Mouse (Mus musculus) ES-Bruce4 (cell line): ENCODE data around the gene Krtap3-1. TPM values are rescaled to one million over a fixed set of nuclear protein-coding genes. Genes with fewer than 3 reads are reported as not detected.
"Not testable (repeated sequence)": the region's sequence is repeated elsewhere in the genome, so short reads cannot be mapped to it uniquely, and the experiment has no call there.

ENCODE experiments used
- H3K27ac ChIP-seq: 2 replicates; pipeline ENCODE4 v1.5.1; 2012; ENCODE audit warnings: low read length, inconsistent platforms; ENCODE audit not compliant: insufficient read depth
- H3K27me3 ChIP-seq: 2 replicates; pipeline ENCODE4 v1.6.1; 2012; ENCODE audit warnings: mild to moderate bottlenecking, low read length, inconsistent platforms; ENCODE audit not compliant: control insufficient read depth, poor library complexity, insufficient read depth, severe bottlenecking
- H3K36me3 ChIP-seq: 2 replicates; pipeline ENCODE4 v1.6.1; 2012; ENCODE audit warnings: inconsistent platforms, mild to moderate bottlenecking, low read length, moderate library complexity; ENCODE audit not compliant: control insufficient read depth, poor library complexity, insufficient read depth, severe bottlenecking
- H3K4me1 ChIP-seq: one replicate; pipeline ENCODE4 v1.8.1; 2011; ENCODE audit warnings: low read length; ENCODE audit not compliant: control insufficient read depth, insufficient read depth
- H3K4me3 ChIP-seq: 2 replicates; pipeline ENCODE4 v1.5.1; 2011; ENCODE audit warnings: low read depth, mild to moderate bottlenecking, low read length
- H3K9ac ChIP-seq: 2 replicates; pipeline ENCODE4 v1.6.1; 2012; ENCODE audit warnings: low read depth, mild to moderate bottlenecking, inconsistent platforms; ENCODE audit not compliant: poor library complexity, severe bottlenecking
- H3K9me3 ChIP-seq: replicated peaks from 2 replicates; pipeline ENCODE4 v1.6.1; 2012; ENCODE audit warnings: mild to moderate bottlenecking, low read length, inconsistent platforms; ENCODE audit not compliant: control insufficient read depth, poor library complexity, insufficient read depth, severe bottlenecking
- CTCF ChIP-seq: IDR thresholded peaks from one replicate; pipeline ENCODE4 v1.8.1; 2011; ENCODE audit warnings: low read depth, low read length
- EP300 ChIP-seq: IDR thresholded peaks from 2 replicates; pipeline ENCODE4 v1.6.1; 2011; ENCODE audit warnings: low read depth, low read length; ENCODE audit not compliant: insufficient read depth
- POLR2A ChIP-seq: IDR thresholded peaks from one replicate; pipeline ENCODE4 v1.8.1; 2011; ENCODE audit warnings: low read length; ENCODE audit not compliant: insufficient read depth
- polyA plus RNA-seq: library from polyadenylated mRNA; stranded (reverse); fragments of >200 nt; gene quantifications from 2 replicates; pipeline ENCODE4 v1.2.4, GENCODE M21; 2011; ENCODE audit warnings: low read depth; ENCODE audit not compliant: missing spikeins, insufficient read depth, insufficient read length

Gene Krtap3-1
- polyA plus RNA-seq: not detected in 2 replicates

- no peaks in the 10 kb centered on the region for H3K4me1 ChIP-seq
- no peak within 1 kb of the TSS for H3K4me3 ChIP-seq
- no peak within 1 kb of the TSS for H3K9ac ChIP-seq
- H3K27me3 ChIP-seq: no peaks in the 10 kb centered on the region
- no peak for TF ChIP-seq POLR2A
- TF ChIP-seq CTCF: no peak
- TF ChIP-seq EP300: no peak
- H3K36me3 ChIP-seq: no peaks in the 10 kb centered on the region
- no peak within 1 kb of the TSS for H3K27ac ChIP-seq
- no peaks in the 10 kb centered on the region for H3K9me3 ChIP-seq
Observed at GRCm38 (mm10) chr11:99566530-99566929, at the start of gene Krtap3-1. Krtap3-1 (minus strand) TSS chr11:99566630.

- H3K4me3 ChIP-seq: no peak within 1 kb of the TSS
- TF ChIP-seq POLR2A (no peak), EP300 (no peak), CTCF (no peak)
- H3K9ac ChIP-seq: no peak within 1 kb of the TSS
- H3K4me1 ChIP-seq: no peaks in the 10 kb centered on the region
- no peaks in the 10 kb centered on the region for H3K27me3 ChIP-seq
- H3K9me3 ChIP-seq: no peaks in the 10 kb centered on the region
- H3K27ac ChIP-seq: no peak within 1 kb of the TSS
- no peaks in the 10 kb centered on the region for H3K36me3 ChIP-seq
Observed at GRCm38 (mm10) chr11:99614796-99615363, 48.5 kb upstream of the Krtap3-1 start, which contains the start of gene Krtap2-4. Krtap2-4 (minus strand) TSS chr11:99614846.

- H3K9me3 ChIP-seq, H3K4me1 ChIP-seq, H3K4me3 ChIP-seq, H3K27me3 ChIP-seq, H3K27ac ChIP-seq, H3K36me3 ChIP-seq, H3K9ac ChIP-seq: not testable (repeated sequence)
Observed at GRCm38 (mm10) chr11:99610089-99610488, 43.7 kb upstream of the Krtap3-1 start, which contains the start of gene Gm11937. Gm11937 (minus strand) TSS chr11:99610189.

GRCm38 (mm10) chr11:99609126-99609525 is 42.7 kb upstream of the Krtap3-1 start:
- Histone ChIP-seq H3K27me3 (no peaks in the 10 kb centered on the region), H3K4me3 (no peak overlapping the region), H3K4me1 (no peaks in the 10 kb centered on the region), H3K9ac (no peak overlapping the region), H3K36me3 (no peaks in the 10 kb centered on the region), H3K9me3 (no peaks in the 10 kb centered on the region), H3K27ac (no peak overlapping the region)
- no peak for TF ChIP-seq EP300
- TF ChIP-seq POLR2A: no peak
- TF ChIP-seq CTCF: no peak

- H3K4me1 ChIP-seq, H3K4me3 ChIP-seq, H3K36me3 ChIP-seq, H3K27me3 ChIP-seq, H3K27ac ChIP-seq, H3K9ac ChIP-seq, H3K9me3 ChIP-seq: not testable (repeated sequence)
Observed at GRCm38 (mm10) chr11:99603208-99603607, 36.8 kb upstream of the Krtap3-1 start, which contains the start of gene Gm11938. Gm11938 (minus strand) TSS chr11:99603308.

GRCm38 (mm10) chr11:99597742-99598141 is 31.3 kb upstream of the Krtap3-1 start, which contains the start of gene Krtap9-3:
Krtap9-3 (minus strand) TSS chr11:99598105.
- not testable (repeated sequence) for H3K27me3 ChIP-seq, H3K36me3 ChIP-seq, H3K4me1 ChIP-seq, H3K9ac ChIP-seq, H3K27ac ChIP-seq, H3K9me3 ChIP-seq, H3K4me3 ChIP-seq
